Mouse (Mus musculus) layer of hippocampus, adult 2 months (tissue): Measurements from ENCODE around the gene Syngr3. TPM values are rescaled to one million over a fixed set of nuclear protein-coding genes. Genes with fewer than 3 reads are reported as not detected.

Experiments
- DNase-seq, 2 experiments: peaks; one replicate each; pipeline ENCODE4 v3.0.0; 2022; ENCODE audit warnings: low spot score in 2 of 2
- H3K27ac ChIP-seq: fragments of 200-600 bp; 2 replicates; pipeline ENCODE4 v1.8.1; 2022
- H3K4me3 ChIP-seq: fragments of 200-600 bp; 2 replicates; pipeline ENCODE4 v1.8.1; 2022; ENCODE audit warnings: mild to moderate bottlenecking
- CTCF ChIP-seq: fragments of 200-600 bp; conservative IDR thresholded peaks from 2 replicates; pipeline ENCODE4 v1.8.1; 2022; ENCODE audit warnings: antibody characterized with exemption, mild to moderate bottlenecking, moderate library complexity
- total RNA-seq, 2 experiments: library from RNA; stranded (reverse); gene quantifications; 2 replicates each; pipeline ENCODE4 v1.2.3; 2021

Syngr3 gene
- total RNA-seq, 2 experiments from 2014 or later, result 146 to 155 TPM

DNA sequence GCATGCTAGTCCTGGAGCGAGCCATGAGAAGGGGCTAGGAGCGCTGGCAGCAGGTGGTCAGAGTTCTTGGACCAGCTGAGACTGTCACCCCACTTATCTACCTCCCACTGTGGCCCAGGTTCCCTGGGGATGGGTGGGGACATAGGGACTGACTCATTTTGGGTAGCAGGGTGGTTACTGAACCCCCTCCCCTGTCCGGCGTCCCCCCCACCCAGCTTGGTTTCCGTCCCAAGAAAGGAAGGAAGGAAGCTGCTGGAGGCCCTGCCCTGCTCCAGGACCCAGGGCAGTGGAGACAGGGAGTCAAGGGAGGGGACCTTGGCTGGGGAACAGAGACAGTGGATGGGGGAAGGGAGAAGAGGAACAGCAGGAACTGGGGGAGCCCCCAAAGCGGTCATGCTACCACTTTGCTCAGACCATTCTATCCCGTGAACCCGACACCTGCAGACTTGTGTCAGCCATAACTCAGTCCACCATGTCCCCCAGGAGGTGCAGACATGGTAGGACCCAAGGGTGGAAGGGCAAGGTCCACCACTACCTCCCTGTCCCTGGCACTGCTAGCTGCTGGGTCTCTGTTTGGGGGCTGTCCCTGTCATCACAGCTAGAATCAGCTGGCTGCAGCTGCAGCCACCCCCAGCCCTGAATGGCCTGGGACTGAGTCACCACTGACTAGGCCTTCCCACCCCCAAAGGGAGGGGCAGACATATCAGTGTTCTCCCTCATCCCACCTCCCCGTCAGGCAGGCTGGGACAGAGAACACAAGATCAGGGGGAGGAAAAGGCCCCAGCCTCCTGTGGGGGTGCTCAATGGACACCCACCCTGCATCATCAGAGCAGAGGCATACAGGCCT lies 44.7 kb downstream of the Syngr3 start:
- no peak for TF ChIP-seq CTCF
- Histone ChIP-seq H3K27ac (peak overlapping the region; percentile 89), H3K4me3 (peak overlapping the region; percentile 34; the same call in 1 of the 2 replicates)
- DNase-seq, result no peak

DNA sequence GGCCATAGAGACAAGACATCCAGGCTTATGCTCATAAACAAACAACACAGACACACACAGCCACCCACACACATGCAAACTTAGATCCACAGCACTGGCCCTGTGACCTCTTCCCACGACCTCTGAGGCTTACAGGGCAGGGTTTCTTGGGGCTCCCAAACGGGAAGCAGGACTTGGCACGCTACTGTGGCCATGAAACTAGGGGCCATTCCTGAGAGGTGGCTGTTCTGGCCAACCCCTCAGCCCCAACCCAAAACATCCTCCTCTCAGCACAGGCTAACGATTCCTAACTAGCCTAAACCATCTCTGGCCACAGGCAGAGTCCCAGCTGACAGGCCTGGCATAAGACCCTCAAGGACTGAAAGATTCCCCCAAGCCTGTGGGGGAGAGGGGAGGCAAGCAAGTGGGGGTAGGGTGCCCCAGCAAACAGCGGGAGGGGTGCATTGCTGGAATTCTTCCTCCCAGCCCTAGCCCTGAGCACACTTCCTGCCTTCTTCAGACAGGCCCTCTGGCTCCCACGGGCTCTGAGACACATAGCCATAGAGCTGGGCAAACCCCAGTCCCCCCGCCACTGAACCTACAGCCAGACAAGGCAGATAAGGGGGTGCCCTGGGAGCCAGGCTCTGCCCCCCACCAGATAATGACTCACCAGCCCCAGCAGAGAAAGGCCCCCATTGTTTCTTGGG lies 45.6 kb downstream of the Syngr3 start:
- TF ChIP-seq CTCF, result no peak
- peak overlapping the region; percentile 89 for H3K27ac ChIP-seq
- peak overlapping the region; percentile 34 for H3K4me3 ChIP-seq
- DNase-seq, result no peak

- no peak for DNase-seq
- no peak for TF ChIP-seq CTCF
- H3K4me3 ChIP-seq, result no peak overlapping the region; the same call in 1 of the 2 replicates
- peak overlapping the region; percentile 89 for H3K27ac ChIP-seq
Measured at GRCm38 (mm10) chr17:24642791-24643343, 46.9 kb downstream of the Syngr3 start.

- TF ChIP-seq CTCF, result no peak
- Histone ChIP-seq H3K4me3 (no peak overlapping the region), H3K27ac (no peak overlapping the region)
- no peak for DNase-seq
Measured at GRCm38 (mm10) chr17:24641944-24642343, 47.8 kb downstream of the Syngr3 start.

DNA sequence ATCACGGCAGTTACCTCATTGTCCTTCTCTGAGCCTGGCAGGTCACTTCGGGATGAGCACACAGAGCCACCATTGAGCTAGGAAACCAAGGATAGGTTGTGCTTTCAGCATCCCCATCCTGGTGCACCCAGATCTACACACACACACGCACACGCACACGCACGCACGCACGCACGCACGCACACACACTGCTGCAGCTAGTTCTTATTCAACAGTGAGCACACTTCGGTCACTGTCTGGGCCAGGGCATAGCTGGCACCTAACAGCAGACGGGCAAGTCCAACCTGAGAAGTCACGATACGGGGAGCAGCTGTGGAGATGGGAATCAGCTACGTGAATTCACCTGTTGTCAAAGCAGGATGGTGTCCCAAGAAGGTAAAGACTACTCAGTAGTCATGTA lies 49.2 kb downstream of the Syngr3 start:
- TF ChIP-seq CTCF, result no peak
- Histone ChIP-seq H3K4me3 (no peak overlapping the region), H3K27ac (no peak overlapping the region)
- DNase-seq, result no peak

DNA sequence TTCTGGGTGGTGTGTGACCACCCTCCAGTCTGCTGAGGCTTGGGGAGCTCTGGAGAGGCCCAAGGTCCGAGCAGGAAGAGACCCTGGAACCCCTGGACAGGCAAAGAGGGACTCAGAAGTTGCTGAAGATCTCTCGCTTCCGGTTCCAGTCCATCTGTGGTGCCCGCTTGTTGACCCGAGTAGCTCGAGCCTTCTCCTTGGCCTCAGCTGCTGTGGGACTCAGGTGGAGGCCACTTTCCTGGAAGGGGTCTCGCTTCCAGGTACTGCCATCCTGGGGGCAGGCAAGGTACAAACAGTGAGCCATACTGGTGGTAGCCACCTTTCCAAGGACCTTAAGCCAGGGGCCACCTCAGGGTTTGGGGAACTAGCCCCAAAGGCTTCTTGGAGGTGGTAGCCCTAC lies 49.6 kb downstream of the Syngr3 start:
- DNase-seq, result no peak
- Histone ChIP-seq H3K27ac (no peak overlapping the region), H3K4me3 (no peak overlapping the region)
- TF ChIP-seq CTCF, result no peak

GRCm38 (mm10) chr17:24639571-24639988 lies 50.2 kb downstream of the Syngr3 start:
- H3K27ac ChIP-seq, result no peak overlapping the region
- H3K4me3 ChIP-seq, result no peak overlapping the region
- TF ChIP-seq CTCF, result no peak
- no peak for DNase-seq

DNA sequence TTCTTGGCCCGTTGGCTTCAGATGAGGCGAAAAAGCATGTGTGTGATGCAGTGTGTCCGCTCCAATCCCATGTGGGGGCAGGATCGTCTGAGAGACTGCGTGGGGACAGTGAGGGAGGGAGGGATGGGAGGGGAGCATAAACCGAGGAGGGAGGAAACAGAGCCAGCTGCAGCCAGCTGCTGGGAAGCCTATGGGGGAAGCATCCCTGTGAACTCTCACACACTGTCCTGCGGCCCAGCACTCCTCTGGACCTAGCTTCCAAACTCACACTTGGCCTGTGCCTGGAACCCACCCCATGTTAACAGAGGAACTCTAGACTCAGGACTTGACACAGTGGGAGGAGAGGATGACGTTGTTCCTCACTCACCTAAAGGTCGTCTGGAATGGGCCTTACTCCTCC lies 50.9 kb downstream of the Syngr3 start:
- no peak for TF ChIP-seq CTCF
- H3K27ac ChIP-seq, result no peak overlapping the region
- no peak overlapping the region for H3K4me3 ChIP-seq
- DNase-seq, result no peak

DNA sequence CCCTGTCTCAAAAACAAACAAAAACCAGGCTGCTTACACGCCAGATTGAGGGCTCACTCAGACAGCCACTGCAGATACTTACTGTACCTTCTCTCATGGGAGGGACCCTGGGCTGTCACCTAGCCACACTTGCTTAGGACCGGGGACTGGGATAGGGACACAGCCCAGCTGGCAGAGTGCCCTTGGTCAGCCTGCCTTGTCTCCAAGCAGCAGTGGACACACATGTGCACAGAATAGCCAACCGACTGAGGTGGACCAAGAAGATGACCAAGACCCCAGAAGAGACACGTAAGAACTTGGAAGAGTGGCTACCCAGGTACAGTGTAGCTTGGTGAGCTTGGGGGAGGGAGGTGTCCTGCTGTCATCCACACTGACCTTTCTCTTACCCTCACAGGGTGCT lies 51.5 kb downstream of the Syngr3 start:
- no peak for DNase-seq
- Histone ChIP-seq H3K4me3 (no peak overlapping the region), H3K27ac (no peak overlapping the region)
- TF ChIP-seq CTCF, result no peak

DNA sequence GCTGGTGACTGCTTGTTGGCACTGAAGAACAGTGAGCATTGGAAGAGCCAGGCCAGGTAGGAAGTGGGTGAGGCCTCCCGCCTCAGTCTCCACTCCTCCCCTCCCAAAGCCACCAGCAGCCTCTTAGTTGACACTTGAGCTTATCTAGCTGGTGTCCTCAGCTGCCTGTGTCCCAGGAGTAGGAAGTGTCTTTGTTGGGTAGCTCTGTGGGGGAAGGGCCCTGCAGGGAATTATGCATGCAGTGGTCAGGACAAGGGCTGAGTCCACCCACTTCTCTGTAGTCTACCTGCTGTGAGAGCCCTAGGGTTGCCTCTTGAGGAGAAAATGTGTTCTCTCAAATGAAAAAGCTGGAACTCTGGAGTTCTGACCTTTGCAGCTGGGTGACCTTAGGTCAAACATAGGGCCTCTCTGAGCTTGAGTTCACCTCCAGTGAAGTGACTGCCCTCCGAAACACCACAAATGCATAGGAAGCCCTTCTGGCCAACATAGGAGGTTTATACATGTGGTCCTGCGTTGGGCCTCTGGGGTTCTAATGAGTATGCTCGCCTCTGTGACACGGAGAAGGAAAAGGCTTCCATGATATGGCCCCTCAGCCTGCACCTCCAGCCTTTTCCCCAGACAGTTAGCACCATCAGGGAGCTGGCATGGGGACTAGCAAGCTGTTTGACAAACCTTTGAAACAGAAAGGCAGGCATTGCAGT lies 52.8 kb downstream of the Syngr3 start:
- DNase-seq, result no peak

GRCm38 (mm10) chr17:24635694-24636093 lies 54.1 kb downstream of the Syngr3 start:
- TF ChIP-seq CTCF, result no peak
- Histone ChIP-seq H3K27ac (peak overlapping the region; percentile 44), H3K4me3 (no peak overlapping the region)
- DNase-seq, result no peak

More for the DNA sequence above, 52.8 kb downstream of the Syngr3 start:
- Histone ChIP-seq H3K4me3 (no peak overlapping the region), H3K27ac (0 out of 2 replicates have a peak overlapping the region, but pooled peaks have one; percentile 23)
- TF ChIP-seq CTCF, result no peak

Other genes with a start within 250 kb of the Syngr3 start
- 10 to 100 TPM in 1 of 2 experiments, 1 to 10 TPM in 1; 5.4 to 10.7 TPM for gene Dnase1l2, start 246.8 kb downstream of the Syngr3 start, total RNA-seq
- 10 to 100 TPM; 34.0 to 39.4 TPM for gene E4f1, start 219.6 kb downstream of the Syngr3 start, total RNA-seq
- gene Pgp, start 219.6 kb downstream of the Syngr3 start, total RNA-seq, result 10 to 100 TPM; 58.2 to 62.7 TPM
- 1 to 10 TPM; 2.0 to 2.3 TPM for gene Bricd5, start 216.1 kb downstream of the Syngr3 start, total RNA-seq
- 10 to 100 TPM; 36.0 to 44.9 TPM for gene Mlst8, start 210.9 kb downstream of the Syngr3 start, total RNA-seq
- gene Caskin1, start 201.4 kb downstream of the Syngr3 start, total RNA-seq, result 100 to 1,000 TPM; 153 to 158 TPM
- gene Traf7, start 162.0 kb downstream of the Syngr3 start, total RNA-seq, result 10 to 100 TPM; 87.9 to 95.5 TPM
- 10 to 100 TPM; 78.2 to 82.2 TPM for gene Rab26, start 155.7 kb downstream of the Syngr3 start, total RNA-seq
- gene Pkd1, start 140.1 kb downstream of the Syngr3 start, total RNA-seq, result 10 to 100 TPM; 87.0 to 93.3 TPM
- gene Tsc2, start 57.3 kb downstream of the Syngr3 start, total RNA-seq, result 100 to 1,000 TPM; 192 to 223 TPM
- 1 to 10 TPM; 6.2 to 6.8 TPM for gene Nthl1, start 57.3 kb downstream of the Syngr3 start, total RNA-seq
- 10 to 100 TPM; 41.9 to 44.1 TPM for gene Slc9a3r2, start 39.6 kb downstream of the Syngr3 start, total RNA-seq
- gene Npw, start 31.5 kb downstream of the Syngr3 start, total RNA-seq, result 1 to 10 TPM; 2.0 to 2.3 TPM
- gene Zfp598, start 20.3 kb downstream of the Syngr3 start, total RNA-seq, result 10 to 100 TPM; 36.6 to 43.9 TPM
- gene Gfer, start 6.2 kb upstream of the Syngr3 start, total RNA-seq, result 10 to 100 TPM; 22.3 to 22.4 TPM
- gene Noxo1, start 6.3 kb upstream of the Syngr3 start, total RNA-seq, result 1 to 10 TPM; 3.3 to 3.4 TPM
- 10 to 100 TPM; 30.9 to 32.8 TPM for gene Tbl3, start 17.7 kb upstream of the Syngr3 start, total RNA-seq
- gene Rnf151, start 28.1 kb upstream of the Syngr3 start, total RNA-seq, result under 1 TPM in 1 of 2 experiments, not detected in 1; 0.56 TPM
- 100 to 1,000 TPM; 302 to 315 TPM for gene Rps2, start 28.2 kb upstream of the Syngr3 start, total RNA-seq
- gene Ndufb10, start 34.5 kb upstream of the Syngr3 start, total RNA-seq, result 100 to 1,000 TPM; 210 to 227 TPM
- gene Rpl3l, start 37.9 kb upstream of the Syngr3 start, total RNA-seq, result under 1 TPM; 0.38 to 0.61 TPM
- gene Msrb1, start 46.7 kb upstream of the Syngr3 start, total RNA-seq, result 10 to 100 TPM; 32.0 to 40.8 TPM
- gene Hs3st6, start 63.0 kb upstream of the Syngr3 start, total RNA-seq, result not detected
- gene Meiob, start 114.3 kb upstream of the Syngr3 start, total RNA-seq, result not detected
- 100 to 1,000 TPM; 135 to 137 TPM for gene Hagh, start 150.2 kb upstream of the Syngr3 start, total RNA-seq
- gene Fahd1, start 160.4 kb upstream of the Syngr3 start, total RNA-seq, result 10 to 100 TPM; 21.1 to 22.4 TPM
- under 1 TPM in 1 of 2 experiments, not detected in 1; 0.34 TPM for gene Igfals, start 176.0 kb upstream of the Syngr3 start, total RNA-seq
- gene Nubp2, start 196.4 kb upstream of the Syngr3 start, total RNA-seq, result 10 to 100 TPM; 34.3 to 35.8 TPM
- 10 to 100 TPM; 43.6 to 45.0 TPM for gene Spsb3, start 196.7 kb upstream of the Syngr3 start, total RNA-seq
- 10 to 100 TPM; 66.9 to 72.7 TPM for gene Eme2, start 205.1 kb upstream of the Syngr3 start, total RNA-seq
- 10 to 100 TPM; 80.4 to 85.1 TPM for gene Mrps34, start 205.2 kb upstream of the Syngr3 start, total RNA-seq
- 10 to 100 TPM; 60.1 to 63.7 TPM for gene Nme3, start 206.5 kb upstream of the Syngr3 start, total RNA-seq
- gene Mapk8ip3, start 247.0 kb upstream of the Syngr3 start, total RNA-seq, result 100 to 1,000 TPM; 409 to 411 TPM